Mouse (Mus musculus) E14TG2a.4 (cell line): ENCODE data around the gene Bloc1s4.

ENCODE experiments used
- H3K27me3 ChIP-seq: 2 replicates; pipeline ENCODE4 v1.6.1; 2014; ENCODE audit warnings: low read length, control low read depth; ENCODE audit not compliant: insufficient read depth
- H3K36me3 ChIP-seq: 2 replicates; pipeline ENCODE4 v1.6.1; 2014; ENCODE audit warnings: low read length, control low read depth; ENCODE audit not compliant: insufficient read depth
- H3K4me1 ChIP-seq: replicated peaks from 2 replicates; pipeline ENCODE4 v1.6.1; 2014; ENCODE audit warnings: low read depth, low read length, control low read depth
- H3K4me3 ChIP-seq: replicated peaks from 2 replicates; pipeline ENCODE4 v1.5.1; 2014; ENCODE audit warnings: mild to moderate bottlenecking, low read length
- H3K9me3 ChIP-seq: 2 replicates; pipeline ENCODE4 v1.6.1; 2014; ENCODE audit warnings: low read length, control low read depth
- CTCF ChIP-seq: conservative IDR thresholded peaks from 2 replicates; pipeline ENCODE4 v1.5.1; 2014; ENCODE audit warnings: low read length
- NANOG ChIP-seq: IDR thresholded peaks from 2 replicates; pipeline ENCODE4 v1.6.1; 2014; ENCODE audit warnings: borderline replicate concordance, low read length, mixed read lengths
- POU5F1 ChIP-seq: IDR thresholded peaks from 2 replicates; pipeline ENCODE4 v1.6.1; 2014; ENCODE audit warnings: low read length, borderline replicate concordance

The Bloc1s4 gene

GRCm38 (mm10) chr5:36716816-36717215, 31.6 kb downstream of the Bloc1s4 start:
- TF ChIP-seq NANOG (no peak), POU5F1 (no peak), CTCF (no peak)
- Histone ChIP-seq H3K4me3 (no peak overlapping the region), H3K9me3 (no peaks in the 10 kb centered on the region), H3K4me1 (peaks cover 16% of the 10 kb centered on the region), H3K36me3 (no peaks in the 10 kb centered on the region), H3K27me3 (peaks cover 37% of the 10 kb centered on the region)

GRCm38 (mm10) chr5:36714832-36715231, 33.6 kb downstream of the Bloc1s4 start:
- no peak for TF ChIP-seq POU5F1
- TF ChIP-seq NANOG, result no peak
- TF ChIP-seq CTCF, result no peak
- H3K27me3 ChIP-seq, result peaks cover 45% of the 10 kb centered on the region
- H3K9me3 ChIP-seq, result no peaks in the 10 kb centered on the region
- peaks cover 17% of the 10 kb centered on the region for H3K4me1 ChIP-seq
- no peaks in the 10 kb centered on the region for H3K36me3 ChIP-seq
- H3K4me3 ChIP-seq, result no peak overlapping the region

DNA sequence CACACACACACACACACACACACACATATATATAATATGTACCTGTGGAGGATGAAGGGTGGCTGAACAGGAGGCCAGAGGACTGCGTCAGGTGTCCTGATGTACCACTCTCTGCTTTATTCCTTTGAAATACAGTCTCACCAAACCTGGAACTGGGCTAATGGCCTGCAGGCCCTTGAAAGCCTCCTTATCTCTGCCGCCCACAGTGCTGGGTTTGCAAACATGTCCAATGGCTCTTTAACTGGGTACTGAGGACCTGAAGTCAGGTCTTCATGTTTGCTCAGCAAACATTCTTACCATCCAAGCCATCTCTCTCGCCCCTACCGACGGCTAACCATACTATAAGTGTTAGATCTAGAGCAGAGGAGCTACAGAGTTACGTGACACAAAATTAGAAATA, 34.8 kb downstream of the Bloc1s4 start:
- no peak overlapping the region for H3K4me3 ChIP-seq
- H3K4me1 ChIP-seq, result peaks cover 17% of the 10 kb centered on the region
- H3K36me3 ChIP-seq, result no peaks in the 10 kb centered on the region
- TF ChIP-seq CTCF, result no peak
- peaks cover 45% of the 10 kb centered on the region for H3K27me3 ChIP-seq
- no peaks in the 10 kb centered on the region for H3K9me3 ChIP-seq

GRCm38 (mm10) chr5:36712553-36713534, 35.6 kb downstream of the Bloc1s4 start:
- Histone ChIP-seq H3K4me1 (peaks cover 17% of the 10 kb centered on the region), H3K9me3 (no peaks in the 10 kb centered on the region), H3K27me3 (peaks cover 45% of the 10 kb centered on the region), H3K4me3 (peak overlapping the region; percentile 67), H3K36me3 (no peaks in the 10 kb centered on the region)
- no peak for TF ChIP-seq NANOG

DNA sequence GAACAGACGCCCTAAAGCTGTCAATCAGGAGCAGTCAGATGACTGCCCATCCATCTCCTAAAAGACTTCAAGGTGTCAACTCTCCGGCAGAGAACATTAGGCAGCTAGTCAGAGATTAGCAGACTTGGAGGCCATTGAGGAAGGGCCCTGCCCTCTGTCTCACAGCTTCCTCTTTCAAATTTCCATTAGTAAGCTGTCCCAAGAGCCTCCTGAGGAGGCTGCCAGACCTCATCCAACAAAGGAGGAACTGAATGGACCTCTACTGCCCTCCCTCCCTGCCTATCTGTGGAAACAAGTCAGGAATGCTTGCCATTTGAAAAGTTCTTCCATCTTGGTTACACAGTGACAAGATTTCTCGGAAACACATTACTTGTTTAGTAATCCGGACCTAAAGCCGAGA, 36.6 kb downstream of the Bloc1s4 start:
- Histone ChIP-seq H3K27me3 (peaks cover 46% of the 10 kb centered on the region), H3K36me3 (no peaks in the 10 kb centered on the region), H3K4me1 (peaks cover 17% of the 10 kb centered on the region), H3K4me3 (no peak overlapping the region), H3K9me3 (no peaks in the 10 kb centered on the region)
- TF ChIP-seq POU5F1, result no peak

DNA sequence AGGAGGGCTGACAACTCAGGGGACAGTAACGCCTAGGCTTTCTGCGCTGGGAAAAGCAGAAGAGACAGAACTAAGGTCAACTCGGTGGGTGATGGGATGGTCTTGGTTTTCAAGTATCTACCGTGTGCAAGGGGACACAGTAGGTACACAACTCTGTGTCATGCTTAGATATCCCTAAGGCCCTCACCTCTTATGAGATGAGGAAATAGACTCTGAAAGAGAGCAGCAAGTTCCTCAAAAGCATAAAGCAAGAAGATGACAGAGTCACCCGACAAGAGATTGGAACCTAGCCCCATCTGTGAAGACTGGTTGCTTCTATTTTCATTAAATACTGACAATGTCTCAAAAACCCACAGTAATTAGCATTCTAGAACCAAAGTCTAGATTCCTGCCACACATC, 42.7 kb downstream of the Bloc1s4 start:
- no peaks in the 10 kb centered on the region for H3K4me1 ChIP-seq
- TF ChIP-seq POU5F1 (no peak), CTCF (no peak), NANOG (no peak)
- no peaks in the 10 kb centered on the region for H3K9me3 ChIP-seq
- no peaks in the 10 kb centered on the region for H3K36me3 ChIP-seq
- H3K27me3 ChIP-seq, result peaks cover 41% of the 10 kb centered on the region
- H3K4me3 ChIP-seq, result no peak overlapping the region

- Histone ChIP-seq H3K27me3 (peaks cover 42% of the 10 kb centered on the region), H3K4me1 (no peaks in the 10 kb centered on the region), H3K9me3 (no peaks in the 10 kb centered on the region), H3K36me3 (no peaks in the 10 kb centered on the region), H3K4me3 (no peak overlapping the region)
- no peak for TF ChIP-seq POU5F1
- no peak for TF ChIP-seq NANOG
Measured at GRCm38 (mm10) chr5:36705390-36705789, 43.1 kb downstream of the Bloc1s4 start.

- TF ChIP-seq POU5F1 (no peak), CTCF (no peak), NANOG (no peak)
- Histone ChIP-seq H3K4me3 (no peak overlapping the region), H3K4me1 (no peaks in the 10 kb centered on the region), H3K36me3 (no peaks in the 10 kb centered on the region), H3K9me3 (no peaks in the 10 kb centered on the region), H3K27me3 (peaks cover 44% of the 10 kb centered on the region)
Measured at GRCm38 (mm10) chr5:36704684-36705083, 43.8 kb downstream of the Bloc1s4 start.
